Mouse (Mus musculus) adrenal gland, postnatal 10 days (tissue): Measurements from ENCODE around the gene Pla2g4e. TPM values are rescaled to one million over a fixed set of nuclear protein-coding genes. Genes with fewer than 3 reads are reported as not detected.

Source experiments
- DNase-seq: peaks from one replicate; pipeline ENCODE4 v3.0.0; 2021; ENCODE audit warnings: mixed read lengths
- total RNA-seq, 2 experiments: library from RNA; stranded (reverse); gene quantifications; 2 replicates each; pipeline ENCODE4 v1.2.3; 2021

The Pla2g4e gene
- total RNA-seq, 2 experiments from 2014 or later = 0.99 to 3.6 TPM

DNA sequence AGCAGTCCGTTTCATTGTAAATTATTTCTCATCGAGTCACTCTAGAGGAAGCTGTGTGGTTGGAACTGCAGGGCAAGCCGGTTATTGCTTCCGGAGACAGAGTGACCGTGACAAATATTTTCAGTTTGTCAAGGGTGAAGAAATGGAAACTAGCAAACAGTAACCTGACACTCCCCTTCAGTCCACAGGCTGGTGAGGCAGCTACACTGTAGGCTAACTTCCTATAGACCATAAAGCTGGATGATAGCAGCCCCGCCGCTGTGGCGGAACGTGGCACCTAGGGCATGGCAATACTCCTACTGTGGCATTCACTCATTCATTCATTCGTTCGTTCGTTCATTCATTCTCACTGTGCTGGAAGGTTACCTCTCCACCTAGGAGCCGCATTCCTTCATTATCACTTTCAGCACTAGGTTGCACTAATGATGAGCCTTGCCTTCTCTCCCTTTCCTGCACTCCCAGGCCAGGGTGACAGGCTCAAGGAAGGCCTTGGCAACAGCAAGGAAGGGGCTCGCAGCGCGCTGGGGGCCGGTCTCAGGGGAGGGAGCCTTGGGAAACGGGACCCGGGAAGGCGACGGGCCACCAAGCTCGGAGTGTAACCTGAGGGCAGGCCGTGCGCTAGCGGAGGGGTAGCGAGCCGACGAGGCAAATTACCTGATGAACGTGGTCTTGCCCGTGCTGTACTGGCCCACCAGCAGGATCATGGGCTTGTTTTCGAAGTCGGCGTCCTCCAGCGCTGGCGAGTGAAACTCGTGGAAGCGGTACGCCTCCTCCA lies 91.4 kb downstream of the Pla2g4e start:
- DNase-seq = no peak

DNA sequence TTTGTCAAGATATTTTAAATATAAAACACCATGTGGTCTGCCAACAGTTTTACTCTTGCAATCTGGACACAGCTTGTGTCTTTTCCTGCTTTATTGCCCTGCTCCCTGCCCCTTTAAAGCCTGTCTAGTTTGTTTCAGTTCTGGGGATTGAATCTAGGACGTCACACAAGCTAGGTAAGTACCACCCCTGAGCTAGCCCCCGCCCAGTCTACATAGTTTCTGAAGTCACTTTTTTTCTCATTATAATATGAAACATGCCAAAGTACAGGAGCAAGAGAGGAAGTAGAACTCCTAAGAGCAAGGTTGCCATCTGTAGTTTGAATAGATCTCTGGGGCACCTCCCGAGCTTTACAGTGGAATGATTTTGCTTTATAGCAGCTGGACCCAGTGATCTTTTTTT lies 94.6 kb downstream of the Pla2g4e start:
- no peak for DNase-seq

- DNase-seq = no peak
Observed at GRCm38 (mm10) chr2:120149634-120150033, 95.5 kb downstream of the Pla2g4e start.

GRCm38 (mm10) chr2:120147999-120148398 lies 97.1 kb downstream of the Pla2g4e start:
- DNase-seq = no peak

DNA sequence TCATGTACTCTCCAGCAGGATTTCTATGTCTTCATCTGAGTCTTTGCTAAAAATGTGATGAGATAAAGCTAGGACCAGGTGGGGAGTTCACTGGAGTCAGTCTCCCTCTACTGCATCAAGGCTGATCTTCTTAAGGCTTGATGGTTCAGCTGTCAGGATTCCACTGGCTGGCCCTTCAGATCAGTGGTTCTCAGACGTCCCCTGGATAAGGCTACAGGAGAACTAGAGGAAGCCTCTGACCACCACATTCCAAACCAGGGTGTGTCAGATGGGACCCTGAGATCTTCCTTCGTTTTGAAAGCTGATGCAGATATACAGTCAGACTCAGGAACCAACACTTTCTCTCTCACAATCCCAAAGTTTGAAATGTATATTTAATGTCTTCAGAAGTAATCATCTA lies 97.8 kb downstream of the Pla2g4e start:
- no peak for DNase-seq

GRCm38 (mm10) chr2:120146543-120146942 lies 98.6 kb downstream of the Pla2g4e start:
- DNase-seq = no peak

- DNase-seq = no peak
Observed at GRCm38 (mm10) chr2:120144390-120144789, 100.7 kb downstream of the Pla2g4e start.

DNA sequence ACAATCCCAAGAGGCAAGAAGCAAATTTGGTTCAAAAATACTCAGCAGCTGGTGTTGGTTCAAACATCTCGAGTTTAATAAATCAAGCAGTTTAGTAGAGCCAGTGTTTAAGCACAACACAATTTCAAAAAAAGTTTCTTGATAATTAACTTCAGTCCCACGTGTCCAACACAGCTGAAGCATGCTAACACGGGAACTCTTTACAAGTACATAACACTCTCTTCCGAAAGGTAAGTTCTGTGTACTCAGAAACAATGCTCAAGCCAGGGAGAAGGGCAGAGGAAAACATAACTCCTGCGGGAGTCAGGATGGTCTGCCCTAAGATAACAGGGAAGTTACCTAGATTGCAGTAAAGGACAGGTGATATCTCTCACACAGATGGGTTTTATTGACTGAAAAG lies 102.8 kb downstream of the Pla2g4e start:
- no peak for DNase-seq

DNA sequence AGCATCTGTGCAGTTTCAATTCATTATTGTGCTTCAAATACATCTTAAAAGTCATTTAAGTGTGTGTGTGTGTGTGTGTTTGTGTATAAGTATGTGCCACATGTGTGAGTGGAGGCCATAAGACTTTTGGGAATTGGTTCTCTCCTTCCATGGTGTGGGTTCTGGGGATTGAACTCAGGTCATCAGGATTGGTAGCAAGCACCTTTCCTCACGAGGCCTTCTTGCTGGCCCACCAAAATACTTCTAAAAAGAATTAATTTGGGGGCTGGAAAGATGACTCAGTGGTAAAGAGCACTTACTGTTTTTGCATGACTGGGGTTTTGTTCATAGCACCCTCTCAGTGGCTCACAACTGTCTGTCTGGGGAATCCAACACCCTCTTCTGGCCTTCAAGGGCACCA lies 103.5 kb downstream of the Pla2g4e start:
- DNase-seq = no peak

GRCm38 (mm10) chr2:120140326-120140725 lies 104.8 kb downstream of the Pla2g4e start:
- DNase-seq = no peak

DNA sequence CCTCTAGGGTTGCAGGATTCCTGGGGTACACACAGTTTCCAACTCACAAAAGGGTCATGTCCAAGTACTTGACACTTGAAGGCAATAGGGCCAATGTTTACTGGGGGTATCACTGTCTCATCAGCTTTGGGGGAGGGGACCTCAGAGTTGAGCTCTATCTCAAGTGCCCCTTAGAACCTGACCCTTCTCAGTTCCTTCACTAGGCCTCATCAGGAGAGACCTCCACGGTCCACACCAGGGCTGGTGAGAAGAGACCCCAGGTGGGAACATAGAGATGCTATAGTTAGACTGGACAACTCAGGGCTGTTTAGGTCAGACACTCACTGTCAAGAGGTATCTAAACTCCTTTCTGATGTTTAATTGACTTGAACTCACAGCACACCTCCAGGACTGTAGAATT lies 106.0 kb downstream of the Pla2g4e start:
- DNase-seq = no peak

DNA sequence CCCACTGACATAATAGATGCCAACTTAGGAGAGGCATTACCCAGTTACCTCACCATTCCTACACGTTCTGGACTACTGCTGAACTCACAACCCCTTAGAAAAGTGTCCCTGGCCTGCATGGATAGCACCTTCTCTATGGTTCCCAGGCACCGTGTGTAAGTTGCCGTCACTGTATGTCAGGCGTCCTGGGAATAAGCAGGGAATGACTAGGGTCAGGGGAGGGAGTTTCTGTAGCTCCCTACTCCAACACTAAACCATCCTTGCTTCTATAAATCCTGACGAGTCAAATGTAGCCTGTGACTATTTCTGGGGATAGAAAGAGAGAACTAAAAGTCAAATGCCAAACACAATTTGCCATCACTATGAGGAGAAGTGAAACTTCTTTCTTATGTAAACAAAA lies 107.9 kb downstream of the Pla2g4e start:
- DNase-seq = no peak

DNA sequence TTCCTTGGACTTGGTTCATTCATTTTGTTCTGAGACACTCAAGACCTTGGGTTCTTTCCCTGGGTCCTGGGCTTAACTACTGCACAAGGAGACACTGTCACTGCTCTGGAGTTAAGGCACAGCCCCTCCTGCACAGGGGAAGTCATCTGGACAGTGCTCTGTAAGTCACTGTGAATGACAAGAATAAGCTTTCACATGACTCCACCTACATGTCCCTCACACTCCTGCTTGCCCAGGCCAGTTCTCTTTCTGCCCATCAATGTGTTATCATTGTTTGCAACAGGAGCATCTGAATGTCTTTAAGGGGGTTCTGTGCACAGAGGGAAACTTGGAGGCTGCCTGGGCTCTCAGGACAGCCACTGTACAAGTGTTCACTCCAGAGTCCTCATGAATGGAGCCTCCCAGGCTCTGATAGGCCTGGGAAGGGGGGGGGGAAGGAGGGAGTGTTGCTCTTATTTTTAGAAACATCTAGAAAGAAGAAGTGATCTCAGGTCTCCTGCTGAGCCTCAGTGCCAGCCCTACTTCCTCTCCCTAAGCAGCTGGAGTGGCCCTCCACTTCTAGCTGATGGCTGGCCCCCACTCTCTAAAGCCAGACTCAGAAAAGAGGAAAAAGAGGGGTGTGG lies 110.6 kb downstream of the Pla2g4e start:
- DNase-seq = no peak

DNA sequence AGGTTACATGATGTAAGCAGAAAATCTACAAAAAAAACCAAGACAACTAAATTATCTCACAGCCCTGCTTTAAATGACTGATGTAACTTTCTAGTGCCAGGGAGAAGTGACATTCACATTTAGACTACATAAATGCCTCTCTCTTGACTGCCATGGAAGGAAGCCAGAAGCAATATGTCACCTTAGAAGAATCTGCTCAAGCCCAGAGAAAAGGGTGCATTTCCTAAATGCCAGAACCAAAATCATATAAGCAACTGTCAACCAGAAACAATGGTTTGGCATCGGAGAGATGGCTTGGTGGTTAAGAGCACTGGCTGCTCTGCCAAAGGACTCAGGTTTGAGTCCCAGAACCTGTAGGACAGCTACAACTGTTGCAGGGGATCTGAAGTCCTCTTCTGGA lies 113.3 kb downstream of the Pla2g4e start:
- no peak for DNase-seq

GRCm38 (mm10) chr2:120129252-120129908 lies 115.8 kb downstream of the Pla2g4e start:
- no peak for DNase-seq

DNA sequence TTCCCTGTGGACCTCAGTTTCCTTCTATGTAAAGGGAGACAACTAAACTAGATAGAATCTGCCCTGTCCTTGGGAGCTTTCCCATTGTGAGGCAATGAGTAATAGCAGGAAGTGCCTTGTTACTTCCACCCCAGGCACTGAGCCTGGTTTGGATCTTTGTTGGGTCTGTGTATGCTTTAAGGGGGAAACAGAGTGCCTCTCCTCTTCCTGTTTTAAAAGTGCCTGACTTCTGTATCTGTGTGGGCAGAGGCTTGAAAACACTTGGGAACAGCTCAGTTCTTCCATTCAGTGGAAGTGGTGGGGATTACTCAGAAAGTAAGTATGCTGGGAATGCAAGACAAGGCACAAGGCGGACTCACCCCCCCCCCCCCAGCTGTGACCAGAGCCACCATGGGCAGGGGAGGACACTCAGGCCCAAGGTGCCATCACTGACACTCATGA lies 116.5 kb downstream of the Pla2g4e start:
- DNase-seq = no peak

GRCm38 (mm10) chr2:120128011-120128410 lies 117.1 kb downstream of the Pla2g4e start:
- DNase-seq = no peak

- no peak for DNase-seq
Observed at GRCm38 (mm10) chr2:120126901-120127300, 118.2 kb downstream of the Pla2g4e start.

DNA sequence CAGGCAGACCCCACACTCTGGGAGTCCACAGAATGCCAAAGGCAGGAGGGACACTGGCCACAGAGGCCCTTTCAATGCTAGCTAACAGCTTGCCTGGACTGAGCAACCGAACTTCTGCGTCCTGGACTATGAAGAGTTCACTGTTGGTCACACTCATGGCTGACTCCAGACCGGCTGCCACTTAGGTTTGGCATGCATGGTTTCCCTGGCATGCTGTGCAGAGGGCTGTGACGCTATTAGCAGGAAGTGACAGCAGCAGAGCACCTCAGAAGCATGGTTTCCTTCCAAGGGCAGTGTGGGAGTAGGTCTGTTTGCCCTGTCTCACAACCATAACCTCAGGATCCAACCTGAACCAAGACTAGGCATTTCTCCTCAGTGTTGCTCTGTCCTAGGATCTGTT lies 118.7 kb downstream of the Pla2g4e start:
- no peak for DNase-seq

DNA sequence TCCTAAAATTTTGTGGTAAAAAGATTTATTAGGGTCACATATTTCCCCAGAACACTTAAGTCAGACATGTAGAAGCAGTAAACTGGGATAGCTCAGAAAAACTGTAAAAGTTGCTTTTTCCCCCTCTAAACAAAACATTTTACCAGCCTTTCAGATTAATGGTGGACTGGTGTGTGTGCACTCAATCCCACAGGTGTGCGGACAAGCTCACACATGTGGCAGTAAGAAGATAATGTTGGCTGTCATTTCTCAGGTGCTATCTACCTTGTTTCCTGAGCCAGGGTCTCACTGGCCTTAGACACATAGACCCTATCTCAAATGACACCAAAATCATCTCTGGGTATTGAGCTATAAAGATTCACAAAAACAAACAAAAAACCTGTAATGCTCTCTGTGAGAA lies 119.7 kb downstream of the Pla2g4e start:
- no peak for DNase-seq

DNA sequence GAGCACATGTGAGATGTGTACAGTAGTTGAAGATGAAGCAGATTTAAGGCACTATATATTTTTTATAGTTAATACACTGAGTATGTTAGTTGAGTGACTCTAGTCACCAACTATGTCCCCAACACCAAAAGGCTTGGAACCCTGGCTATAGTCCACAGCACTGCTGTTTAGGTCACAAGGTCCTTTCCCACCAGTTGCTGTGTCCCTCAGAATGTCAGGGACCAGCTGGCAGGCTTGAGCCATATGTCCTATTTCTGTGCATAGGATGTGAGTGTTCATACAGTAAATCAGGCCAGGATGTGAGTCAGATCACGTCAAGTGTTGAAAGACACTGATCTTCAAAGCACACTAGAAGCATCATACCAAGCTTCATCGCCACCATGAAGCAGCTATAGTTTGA lies 120.2 kb downstream of the Pla2g4e start:
- DNase-seq = no peak

DNA sequence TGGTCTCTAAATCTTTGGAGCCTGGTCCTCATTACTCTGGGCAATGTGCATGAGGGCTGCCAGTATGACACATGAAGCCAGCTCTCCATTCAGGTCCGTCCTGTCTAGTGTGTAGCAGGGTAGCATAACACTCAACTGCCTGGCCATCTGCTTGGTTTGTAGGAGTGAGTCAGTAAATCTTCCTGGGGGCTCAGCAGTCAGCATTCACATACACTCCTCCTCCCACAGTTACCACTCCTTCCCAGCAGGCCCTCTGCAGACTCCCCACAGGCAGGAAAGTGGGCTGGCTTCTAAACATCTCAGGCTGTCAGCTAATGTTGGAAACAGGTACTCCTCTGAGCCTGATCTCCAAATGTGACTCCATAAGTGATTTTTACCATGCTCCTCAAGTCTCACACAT lies 121.0 kb downstream of the Pla2g4e start:
- no peak for DNase-seq

- no peak for DNase-seq
Observed at GRCm38 (mm10) chr2:120122983-120123382, 122.2 kb downstream of the Pla2g4e start.

- no peak for DNase-seq
Observed at GRCm38 (mm10) chr2:120117346-120117745, 127.8 kb downstream of the Pla2g4e start.
